Mouse (Mus musculus) neural tube, embryonic 15.5 days (tissue): ENCODE results near the gene Mrm2. TPM values are rescaled to one million over a fixed set of nuclear protein-coding genes. Genes with fewer than 3 reads are reported as not detected.
"Not testable (repeated sequence)": the region's sequence is repeated elsewhere in the genome, so short reads cannot be mapped to it uniquely, and the experiment has no call there.

ENCODE experiments used
- ATAC-seq: fragments of 200-750 bp; cut with Nextera tagmentation; 2 replicates; pipeline ENCODE4 v1.8.0; 2017; ENCODE audit warnings: mild to moderate bottlenecking, moderate TSS enrichment, moderate library complexity; ENCODE audit not compliant: low FRiP score
- H3K27ac ChIP-seq: fragments of 300-500 bp; sonication (generic); replicated peaks from 2 replicates; pipeline ENCODE4 v1.5.1; 2015; ENCODE audit warnings: mild to moderate bottlenecking, inconsistent platforms
- H3K27me3 ChIP-seq: fragments of 300-500 bp; sonication (generic); replicated peaks from 2 replicates; pipeline ENCODE4 v1.6.1; 2015; ENCODE audit warnings: inconsistent platforms
- H3K36me3 ChIP-seq: fragments of 300-500 bp; sonication (generic); 2 replicates; pipeline ENCODE4 v1.6.1; 2015; ENCODE audit warnings: inconsistent platforms
- H3K4me1 ChIP-seq: fragments of 300-500 bp; sonication (generic); 2 replicates; pipeline ENCODE4 v1.6.1; 2015; ENCODE audit warnings: inconsistent platforms
- H3K4me2 ChIP-seq: fragments of 300-500 bp; sonication (generic); 2 replicates; pipeline ENCODE4 v1.6.1; 2015; ENCODE audit warnings: inconsistent platforms, mild to moderate bottlenecking, moderate library complexity
- H3K4me3 ChIP-seq: fragments of 300-500 bp; sonication (generic); replicated peaks from 2 replicates; pipeline ENCODE4 v1.5.1; 2015; ENCODE audit warnings: mild to moderate bottlenecking, inconsistent platforms
- H3K9ac ChIP-seq: fragments of 300-500 bp; sonication (generic); replicated peaks from 2 replicates; pipeline ENCODE4 v1.6.1; 2015; ENCODE audit warnings: mild to moderate bottlenecking, inconsistent platforms
- H3K9me3 ChIP-seq: fragments of 300-500 bp; sonication (generic); replicated peaks from 2 replicates; pipeline ENCODE4 v1.6.1; 2016; ENCODE audit warnings: inconsistent platforms
- WGBS: fragments of 180-500 bp; shearing (Covaris S2); methylation state at CpG from one replicate; pipeline ENCODE4 v1.1.7; 2015; ENCODE audit warnings: mixed read lengths; 5-methylcytosine and 5-hydroxymethylcytosine counted together
- polyA plus RNA-seq: library from polyadenylated mRNA; unstranded; fragments of >200 nt; fragmentation: Nextera tagmentation; extraction: Ambion mirVana; gene quantifications from 2 replicates; pipeline ENCODE4 v1.2.1, GENCODE M21; 2015

Gene Mrm2
- polyA plus RNA-seq, 1 experiment from 2014 or later = 22.3 TPM

GRCm38 (mm10) chr5:140368126-140368525 is 36.4 kb upstream of the Mrm2 start:
- H3K36me3 ChIP-seq, H3K4me3 ChIP-seq, H3K4me2 ChIP-seq, H3K9ac ChIP-seq, H3K27me3 ChIP-seq, H3K27ac ChIP-seq, ATAC-seq, H3K4me1 ChIP-seq, H3K9me3 ChIP-seq: not testable (repeated sequence)
- WGBS = 86% methylated on average over 2 of the region's 2 CpGs

GRCm38 (mm10) chr5:140364415-140364814 is 32.7 kb upstream of the Mrm2 start:
- H3K27me3 ChIP-seq = no peaks in the 10 kb centered on the region
- 94% methylated on average over 5 of the region's 5 CpGs for WGBS
- no peak overlapping the region for H3K4me3 ChIP-seq
- H3K4me1 ChIP-seq = no peaks in the 10 kb centered on the region
- no peak overlapping the region for H3K9ac ChIP-seq
- ATAC-seq = no peak
- H3K27ac ChIP-seq = no peak overlapping the region
- no peaks in the 10 kb centered on the region for H3K36me3 ChIP-seq
- H3K4me2 ChIP-seq = no peak overlapping the region
- no peaks in the 10 kb centered on the region for H3K9me3 ChIP-seq

GRCm38 (mm10) chr5:140359930-140360674 is 28.4 kb upstream of the Mrm2 start:
- no peaks in the 10 kb centered on the region for H3K9me3 ChIP-seq
- ATAC-seq = no peak
- peaks cover 24% of the 10 kb centered on the region for H3K36me3 ChIP-seq
- H3K27ac ChIP-seq = no peak overlapping the region
- H3K4me1 ChIP-seq = no peaks in the 10 kb centered on the region
- no peak overlapping the region for H3K4me3 ChIP-seq
- H3K9ac ChIP-seq = no peak overlapping the region
- no peaks in the 10 kb centered on the region for H3K27me3 ChIP-seq
- whole genome bisulfite sequencing = 78% methylated on average over 14 of the region's 14 CpGs
- H3K4me2 ChIP-seq = no peak overlapping the region

GRCm38 (mm10) chr5:140357466-140357865 is 25.8 kb upstream of the Mrm2 start:
- Histone ChIP-seq H3K36me3 (peaks cover 51% of the 10 kb centered on the region), H3K9me3 (no peaks in the 10 kb centered on the region), H3K4me1 (no peaks in the 10 kb centered on the region), H3K4me2 (no peak overlapping the region), H3K4me3 (no peak overlapping the region), H3K27ac (no peak overlapping the region), H3K9ac (no peak overlapping the region), H3K27me3 (no peaks in the 10 kb centered on the region)
- ATAC-seq = no peak
- WGBS = 94% methylated on average over 3 of the region's 3 CpGs

GRCm38 (mm10) chr5:140355934-140356333 is 24.2 kb upstream of the Mrm2 start:
- 89% methylated on average over 11 of the region's 11 CpGs for WGBS
- Histone ChIP-seq H3K36me3 (peaks cover 66% of the 10 kb centered on the region), H3K27me3 (no peaks in the 10 kb centered on the region), H3K4me2 (no peak overlapping the region), H3K9ac (no peak overlapping the region), H3K4me3 (no peak overlapping the region), H3K27ac (no peak overlapping the region), H3K4me1 (no peaks in the 10 kb centered on the region), H3K9me3 (no peaks in the 10 kb centered on the region)
- no peak for ATAC-seq

- H3K9ac ChIP-seq = no peak overlapping the region
- peaks cover 61% of the 10 kb centered on the region for H3K36me3 ChIP-seq
- 97% methylated on average over 6 of the region's 6 CpGs for WGBS
- no peak overlapping the region for H3K4me3 ChIP-seq
- H3K9me3 ChIP-seq = no peaks in the 10 kb centered on the region
- no peaks in the 10 kb centered on the region for H3K27me3 ChIP-seq
- H3K4me2 ChIP-seq = no peak overlapping the region
- no peak for ATAC-seq
- H3K4me1 ChIP-seq = no peaks in the 10 kb centered on the region
- no peak overlapping the region for H3K27ac ChIP-seq
Observed at GRCm38 (mm10) chr5:140352352-140352751, 20.7 kb upstream of the Mrm2 start.

- Histone ChIP-seq H3K27me3 (no peaks in the 10 kb centered on the region), H3K4me3 (no peak overlapping the region), H3K9me3 (no peaks in the 10 kb centered on the region), H3K27ac (no peak overlapping the region), H3K4me1 (no peaks in the 10 kb centered on the region), H3K9ac (no peak overlapping the region), H3K36me3 (peaks cover 58% of the 10 kb centered on the region), H3K4me2 (no peak overlapping the region)
- 93% methylated on average over 8 of the region's 8 CpGs for WGBS
- no peak for ATAC-seq
Observed at GRCm38 (mm10) chr5:140350731-140351497, 19.2 kb upstream of the Mrm2 start.

GRCm38 (mm10) chr5:140349882-140350281 is 18.2 kb upstream of the Mrm2 start:
- ATAC-seq = no peak
- Histone ChIP-seq H3K9ac (no peak overlapping the region), H3K4me1 (no peaks in the 10 kb centered on the region), H3K9me3 (no peaks in the 10 kb centered on the region), H3K27ac (no peak overlapping the region), H3K4me2 (no peak overlapping the region), H3K4me3 (no peak overlapping the region), H3K27me3 (no peaks in the 10 kb centered on the region), H3K36me3 (peaks cover 54% of the 10 kb centered on the region)
- 97% methylated on average over 9 of the region's 9 CpGs for WGBS

GRCm38 (mm10) chr5:140346050-140346449 is 14.4 kb upstream of the Mrm2 start:
- H3K4me2 ChIP-seq = no peak overlapping the region
- no peak for ATAC-seq
- no peaks in the 10 kb centered on the region for H3K4me1 ChIP-seq
- no peaks in the 10 kb centered on the region for H3K27me3 ChIP-seq
- no peak overlapping the region for H3K9ac ChIP-seq
- H3K4me3 ChIP-seq = no peak overlapping the region
- peaks cover 38% of the 10 kb centered on the region for H3K36me3 ChIP-seq
- 84% methylated on average over 1 of the region's 1 CpGs for WGBS
- H3K27ac ChIP-seq = no peak overlapping the region
- H3K9me3 ChIP-seq = no peaks in the 10 kb centered on the region

GRCm38 (mm10) chr5:140345244-140345643 is 13.5 kb upstream of the Mrm2 start:
- 89% methylated on average over 4 of the region's 4 CpGs for WGBS
- Histone ChIP-seq H3K4me3 (no peak overlapping the region), H3K36me3 (peaks cover 41% of the 10 kb centered on the region), H3K9ac (no peak overlapping the region), H3K27me3 (no peaks in the 10 kb centered on the region), H3K9me3 (no peaks in the 10 kb centered on the region), H3K4me2 (no peak overlapping the region), H3K27ac (no peak overlapping the region), H3K4me1 (no peaks in the 10 kb centered on the region)
- no peak for ATAC-seq

GRCm38 (mm10) chr5:140342880-140343279 is 11.2 kb upstream of the Mrm2 start:
- H3K4me3 ChIP-seq = no peak overlapping the region
- no peaks in the 10 kb centered on the region for H3K9me3 ChIP-seq
- H3K27me3 ChIP-seq = no peaks in the 10 kb centered on the region
- no peak overlapping the region for H3K27ac ChIP-seq
- 84% methylated on average over 4 of the region's 4 CpGs for WGBS
- H3K4me2 ChIP-seq = no peak overlapping the region
- peaks cover 62% of the 10 kb centered on the region for H3K36me3 ChIP-seq
- no peaks in the 10 kb centered on the region for H3K4me1 ChIP-seq
- no peak for ATAC-seq
- H3K9ac ChIP-seq = no peak overlapping the region

- Histone ChIP-seq H3K36me3 (peaks cover 53% of the 10 kb centered on the region), H3K4me3 (no peak overlapping the region), H3K4me2 (no peak overlapping the region), H3K9ac (no peak overlapping the region), H3K27me3 (no peaks in the 10 kb centered on the region), H3K9me3 (no peaks in the 10 kb centered on the region), H3K27ac (no peak overlapping the region), H3K4me1 (no peaks in the 10 kb centered on the region)
- WGBS = 92% methylated on average over 3 of the region's 3 CpGs
- ATAC-seq = no peak
Observed at GRCm38 (mm10) chr5:140339836-140340235, 8.1 kb upstream of the Mrm2 start.
